Mouse (Mus musculus): ENCODE results near the gene Txn1. TPM values are rescaled to one million over a fixed set of nuclear protein-coding genes. Genes with fewer than 3 reads are reported as not detected.

Txn1 gene
- polyA plus RNA-seq, 1 experiment: 417 TPM

GRCm38 (mm10) chr4:57914193-57915190 is 41.7 kb downstream of the Txn1 start:
- TF ChIP-seq POLR2A (IDR thresholded peaks at IDR 0.05; ENCODE audit: insufficient read depth, low read length): no peak
- no peak for TF ChIP-seq EP300 (IDR thresholded peaks at IDR 0.05; ENCODE audit: insufficient read depth, low read depth, low read length)
- TF ChIP-seq CTCF (IDR thresholded peaks at IDR 0.05; ENCODE audit: low read depth, low read length): peak; percentile 48
- Histone ChIP-seq H3K9me3 (replicated peaks; ENCODE audit: control insufficient read depth, insufficient read depth, low read length, poor library complexity, severe bottlenecking) (0 out of 2 replicates have a peak, but pooled peaks cover 3% of the 10 kb centered on the region), H3K27ac (ENCODE audit: insufficient read depth, low read length) (no peak overlapping the region), H3K9ac (ENCODE audit: low read depth, poor library complexity, severe bottlenecking) (no peak overlapping the region), H3K27me3 (ENCODE audit: control insufficient read depth, insufficient read depth, low read length, poor library complexity, severe bottlenecking) (no peaks in the 10 kb centered on the region), H3K4me3 (ENCODE audit: low read depth, low read length) (0 out of 2 replicates have a peak overlapping the region, but pooled peaks have one; percentile 37), H3K4me1 (ENCODE audit: control insufficient read depth, insufficient read depth, low read length) (peaks cover 3% of the 10 kb centered on the region), H3K36me3 (ENCODE audit: control insufficient read depth, insufficient read depth, low read length, poor library complexity, severe bottlenecking) (no peaks in the 10 kb centered on the region)

DNA sequence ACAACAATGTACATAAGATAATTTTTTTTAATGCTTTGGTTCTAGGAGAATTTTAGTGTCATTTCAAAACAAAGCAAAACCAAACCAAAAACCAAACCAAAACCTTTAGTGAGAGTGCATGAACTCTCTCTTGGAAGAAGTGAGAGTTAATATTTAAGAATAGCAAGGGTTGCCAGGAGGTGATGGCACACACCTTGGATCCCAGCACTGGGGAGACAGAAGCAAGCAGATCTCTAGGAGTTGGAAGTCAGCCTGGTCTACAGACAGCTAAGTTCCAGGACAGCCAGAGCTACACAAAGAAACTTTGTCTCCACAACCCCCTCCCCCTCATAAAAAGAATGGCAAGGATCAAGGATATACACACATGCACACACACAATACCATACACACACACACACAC is 43.2 kb downstream of the Txn1 start:
- no peak overlapping the region for H3K27ac ChIP-seq (ENCODE audit: insufficient read depth, low read length)
- H3K9me3 ChIP-seq (replicated peaks; ENCODE audit: control insufficient read depth, insufficient read depth, low read length, poor library complexity, severe bottlenecking): 0 out of 2 replicates have a peak, but pooled peaks cover 3% of the 10 kb centered on the region
- TF ChIP-seq POLR2A (IDR thresholded peaks at IDR 0.05; ENCODE audit: insufficient read depth, low read length) (no peak), EP300 (IDR thresholded peaks at IDR 0.05; ENCODE audit: insufficient read depth, low read depth, low read length) (no peak), CTCF (IDR thresholded peaks at IDR 0.05; ENCODE audit: low read depth, low read length) (no peak)
- no peaks in the 10 kb centered on the region for H3K27me3 ChIP-seq (ENCODE audit: control insufficient read depth, insufficient read depth, low read length, poor library complexity, severe bottlenecking)
- no peak overlapping the region for H3K9ac ChIP-seq (ENCODE audit: low read depth, poor library complexity, severe bottlenecking)
- H3K4me1 ChIP-seq (ENCODE audit: control insufficient read depth, insufficient read depth, low read length): peaks cover 3% of the 10 kb centered on the region
- H3K4me3 ChIP-seq (ENCODE audit: low read depth, low read length): no peak overlapping the region
- no peaks in the 10 kb centered on the region for H3K36me3 ChIP-seq (ENCODE audit: control insufficient read depth, insufficient read depth, low read length, poor library complexity, severe bottlenecking)

- H3K9me3 ChIP-seq (replicated peaks; ENCODE audit: control insufficient read depth, insufficient read depth, low read length, poor library complexity, severe bottlenecking): 0 out of 2 replicates have a peak, but pooled peaks cover 3% of the 10 kb centered on the region
- no peaks in the 10 kb centered on the region for H3K36me3 ChIP-seq (ENCODE audit: control insufficient read depth, insufficient read depth, low read length, poor library complexity, severe bottlenecking)
- H3K27ac ChIP-seq (ENCODE audit: insufficient read depth, low read length): no peak overlapping the region
- H3K4me3 ChIP-seq (ENCODE audit: low read depth, low read length): no peak overlapping the region
- H3K27me3 ChIP-seq (ENCODE audit: control insufficient read depth, insufficient read depth, low read length, poor library complexity, severe bottlenecking): no peaks in the 10 kb centered on the region
- H3K4me1 ChIP-seq (ENCODE audit: control insufficient read depth, insufficient read depth, low read length): no peaks in the 10 kb centered on the region
- H3K9ac ChIP-seq (ENCODE audit: low read depth, poor library complexity, severe bottlenecking): no peak overlapping the region
- TF ChIP-seq CTCF (IDR thresholded peaks at IDR 0.05; ENCODE audit: low read depth, low read length): no peak
- no peak for TF ChIP-seq EP300 (IDR thresholded peaks at IDR 0.05; ENCODE audit: insufficient read depth, low read depth, low read length)
- no peak for TF ChIP-seq POLR2A (IDR thresholded peaks at IDR 0.05; ENCODE audit: insufficient read depth, low read length)
These were observed 47.4 kb downstream of the Txn1 start for GRCm38 (mm10) chr4:57908860-57909259.

GRCm38 (mm10) chr4:57906708-57907107 is 49.5 kb downstream of the Txn1 start:
- Histone ChIP-seq H3K4me1 (ENCODE audit: control insufficient read depth, insufficient read depth, low read length) (no peaks in the 10 kb centered on the region), H3K9me3 (replicated peaks; ENCODE audit: control insufficient read depth, insufficient read depth, low read length, poor library complexity, severe bottlenecking) (no peaks in the 10 kb centered on the region), H3K27me3 (ENCODE audit: control insufficient read depth, insufficient read depth, low read length, poor library complexity, severe bottlenecking) (no peaks in the 10 kb centered on the region), H3K36me3 (ENCODE audit: control insufficient read depth, insufficient read depth, low read length, poor library complexity, severe bottlenecking) (no peaks in the 10 kb centered on the region), H3K9ac (ENCODE audit: low read depth, poor library complexity, severe bottlenecking) (no peak overlapping the region), H3K4me3 (ENCODE audit: low read depth, low read length) (no peak overlapping the region), H3K27ac (ENCODE audit: insufficient read depth, low read length) (no peak overlapping the region)
- TF ChIP-seq POLR2A (IDR thresholded peaks at IDR 0.05; ENCODE audit: insufficient read depth, low read length): no peak
- no peak for TF ChIP-seq EP300 (IDR thresholded peaks at IDR 0.05; ENCODE audit: insufficient read depth, low read depth, low read length)
- TF ChIP-seq CTCF (IDR thresholded peaks at IDR 0.05; ENCODE audit: low read depth, low read length): no peak

GRCm38 (mm10) chr4:57904638-57905037 is 51.6 kb downstream of the Txn1 start:
- Histone ChIP-seq H3K9me3 (replicated peaks; ENCODE audit: control insufficient read depth, insufficient read depth, low read length, poor library complexity, severe bottlenecking) (no peaks in the 10 kb centered on the region), H3K36me3 (ENCODE audit: control insufficient read depth, insufficient read depth, low read length, poor library complexity, severe bottlenecking) (no peaks in the 10 kb centered on the region), H3K9ac (ENCODE audit: low read depth, poor library complexity, severe bottlenecking) (no peak overlapping the region), H3K4me3 (ENCODE audit: low read depth, low read length) (peak overlapping the region; percentile 29; the same call in 1 of the 2 replicates), H3K27me3 (ENCODE audit: control insufficient read depth, insufficient read depth, low read length, poor library complexity, severe bottlenecking) (no peaks in the 10 kb centered on the region), H3K4me1 (ENCODE audit: control insufficient read depth, insufficient read depth, low read length) (no peaks in the 10 kb centered on the region), H3K27ac (ENCODE audit: insufficient read depth, low read length) (no peak overlapping the region)
- TF ChIP-seq EP300 (IDR thresholded peaks at IDR 0.05; ENCODE audit: insufficient read depth, low read depth, low read length) (no peak), CTCF (IDR thresholded peaks at IDR 0.05; ENCODE audit: low read depth, low read length) (no peak), POLR2A (IDR thresholded peaks at IDR 0.05; ENCODE audit: insufficient read depth, low read length) (no peak)

GRCm38 (mm10) chr4:57904211-57904610 is 52.0 kb downstream of the Txn1 start:
- H3K4me1 ChIP-seq (ENCODE audit: control insufficient read depth, insufficient read depth, low read length): no peaks in the 10 kb centered on the region
- H3K36me3 ChIP-seq (ENCODE audit: control insufficient read depth, insufficient read depth, low read length, poor library complexity, severe bottlenecking): no peaks in the 10 kb centered on the region
- H3K27me3 ChIP-seq (ENCODE audit: control insufficient read depth, insufficient read depth, low read length, poor library complexity, severe bottlenecking): no peaks in the 10 kb centered on the region
- H3K9me3 ChIP-seq (replicated peaks; ENCODE audit: control insufficient read depth, insufficient read depth, low read length, poor library complexity, severe bottlenecking): no peaks in the 10 kb centered on the region
- no peak for TF ChIP-seq EP300 (IDR thresholded peaks at IDR 0.05; ENCODE audit: insufficient read depth, low read depth, low read length)
- TF ChIP-seq POLR2A (IDR thresholded peaks at IDR 0.05; ENCODE audit: insufficient read depth, low read length): no peak
- TF ChIP-seq CTCF (IDR thresholded peaks at IDR 0.05; ENCODE audit: low read depth, low read length): peak; percentile 86
- peak overlapping the region; percentile 29; the same call in 1 of the 2 replicates for H3K4me3 ChIP-seq (ENCODE audit: low read depth, low read length)
- H3K27ac ChIP-seq (ENCODE audit: insufficient read depth, low read length): no peak overlapping the region
- no peak overlapping the region for H3K9ac ChIP-seq (ENCODE audit: low read depth, poor library complexity, severe bottlenecking)
